In genomic region chr17:36825525-36825924, GRCm38 (mm10) we compare ENCODE assay signal across 9 mouse cellular contexts. TPM values are rescaled to one million over a fixed set of nuclear protein-coding genes. Genes with fewer than 3 reads are reported as not detected.
DNase-seq lines count a peak whose midpoint lies in the region; ATAC-seq and TF ChIP-seq lines count a peak whose summit lies in the region.
"Had no signal": no experiment of that assay in that cellular context is flagged by ENCODE, and none has a peak within 500 bp of the region (broad histone marks: within the 10 kb centered on the region; RNA-seq: fewer than 3 reads in every experiment).

No protein-coding gene starts in this region.

- no peak overlapping the region for H3K4me3 ChIP-seq in kidney, adult 2 months (ENCODE audit: insufficient read depth, low read depth, low read length)
- no peak overlapping the region for H3K4me3 ChIP-seq in ES-Bruce4 (ENCODE audit: low read depth, low read length)
- H3K4me3 ChIP-seq: neural tube, embryonic 12.5 days had no signal

- ATAC-seq in erythroblast, adult 5-6 weeks (replicated peaks; ENCODE audit: low FRiP score, poor library complexity, severe bottlenecking) = peak; percentile 62

- WGBS in kidney, adult 2 months = 22% methylated on average over 4 of the region's 4 CpGs

- no peak for TF ChIP-seq EP300 in ES-Bruce4 (IDR thresholded peaks at IDR 0.05; ENCODE audit: insufficient read depth, low read depth, low read length)

- H3K27me3 ChIP-seq in kidney, adult 2 months (replicated peaks; ENCODE audit: control insufficient read depth, insufficient read depth, low read length) = no peaks in the 10 kb centered on the region
- H3K27me3 ChIP-seq in ES-Bruce4 (ENCODE audit: control insufficient read depth, insufficient read depth, low read length, poor library complexity, severe bottlenecking) = no peaks in the 10 kb centered on the region
- H3K27me3 ChIP-seq: neural tube, embryonic 12.5 days had no signal

- no peaks in the 10 kb centered on the region for H3K36me3 ChIP-seq in kidney, adult 2 months (ENCODE audit: control insufficient read depth, insufficient read depth, low read length)
- H3K36me3 ChIP-seq in ES-Bruce4 (ENCODE audit: control insufficient read depth, insufficient read depth, low read length, poor library complexity, severe bottlenecking) = no peaks in the 10 kb centered on the region
- H3K36me3 ChIP-seq: neural tube, embryonic 12.5 days had no signal

- H3K27ac ChIP-seq in kidney, adult 2 months (ENCODE audit: insufficient read depth, low read depth, low read length) = no peak overlapping the region
- no peak overlapping the region for H3K27ac ChIP-seq in ES-Bruce4 (ENCODE audit: insufficient read depth, low read length)
- H3K27ac ChIP-seq: neural tube, embryonic 12.5 days had no signal

- TF ChIP-seq CTCF in kidney, adult 2 months (conservative IDR thresholded peaks at IDR 0.05; ENCODE audit: insufficient read depth, insufficient read length, low read depth, low read length) = 0 out of 2 replicates have a peak, but pooled peaks have one; percentile 15
- peak; percentile 24 for TF ChIP-seq CTCF in ES-Bruce4 (IDR thresholded peaks at IDR 0.05; ENCODE audit: low read depth, low read length)

- DNase-seq in kidney, adult 2 months = no peak
- no peak for DNase-seq in kidney, postnatal 10 days
- DNase-seq in natural killer cell, adult 2 months (ENCODE audit: low spot score in 2 of 2) = peak; percentile 20 to 53
- DNase-seq in adrenal gland, adult 8-10 months = no peak
- no peak for DNase-seq in kidney, adult 8-10 months
- no peak for DNase-seq in heart, adult 18-20 months

- no peak for TF ChIP-seq POLR2A in kidney, adult 2 months (IDR thresholded peaks at IDR 0.05; ENCODE audit: low read depth, low read length)
- TF ChIP-seq POLR2A in ES-Bruce4 (IDR thresholded peaks at IDR 0.05; ENCODE audit: insufficient read depth, low read length) = no peak

- no peaks in the 10 kb centered on the region for H3K4me1 ChIP-seq in kidney, adult 2 months (ENCODE audit: control insufficient read depth, insufficient read depth, low read length)
- no peaks in the 10 kb centered on the region for H3K4me1 ChIP-seq in ES-Bruce4 (ENCODE audit: control insufficient read depth, insufficient read depth, low read length)
- H3K4me1 ChIP-seq: neural tube, embryonic 12.5 days had no signal

- no peak overlapping the region for H3K9ac ChIP-seq in ES-Bruce4 (ENCODE audit: low read depth, poor library complexity, severe bottlenecking)
- H3K9ac ChIP-seq: neural tube, embryonic 12.5 days had no signal

- no peaks in the 10 kb centered on the region for H3K9me3 ChIP-seq in ES-Bruce4 (replicated peaks; ENCODE audit: control insufficient read depth, insufficient read depth, low read length, poor library complexity, severe bottlenecking)
- H3K9me3 ChIP-seq: neural tube, embryonic 12.5 days had no signal

RNA-seq across cellular contexts. Expression of gene Trim26, which starts 11.4 kb away (rescaled TPM):
- 27.2 and 30.4 TPM in 2 replicates for polyA plus RNA-seq in kidney, adult 2 months (2012; rRNA removed)
- polyA plus RNA-seq in ES-Bruce4 (2011; ENCODE audit: insufficient read depth, insufficient read length, low read depth, missing spikeins) = 46.2 and 53.2 TPM in 2 replicates
- total RNA-seq in erythroblast, adult 5-6 weeks (2015; ENCODE audit: low replicate concordance) = 88.8 and 93.2 TPM in 2 replicates
- total RNA-seq in erythroblast, adult 5-6 weeks (2017; ENCODE audit: low replicate concordance) = 63.6 and 65.4 TPM in 2 replicates
- 10 to 100 TPM; 60.6 to 88.8 (median 74.4) TPM for total RNA-seq in adrenal gland, adult 8-10 months (2022)
- total RNA-seq in heart, adult 18-20 months (2021) = 10 to 100 TPM; 17.8 to 18.5 TPM

RNA-seq across cellular contexts. Expression of gene H2-M10.6, which starts 13.6 kb away (rescaled TPM):
- polyA plus RNA-seq in kidney, adult 2 months (2012; rRNA removed) = not detected in 2 replicates
- polyA plus RNA-seq in ES-Bruce4 (2011; ENCODE audit: insufficient read depth, insufficient read length, low read depth, missing spikeins) = not detected in 2 replicates
- not detected in 2 replicates for total RNA-seq in erythroblast, adult 5-6 weeks (2015; ENCODE audit: low replicate concordance)
- not detected in 2 replicates for total RNA-seq in erythroblast, adult 5-6 weeks (2017; ENCODE audit: low replicate concordance)
- not detected for total RNA-seq in adrenal gland, adult 8-10 months (2022)
- total RNA-seq in heart, adult 18-20 months (2021) = not detected
- polyA plus RNA-seq: neural tube, embryonic 12.5 days had no signal

RNA-seq across cellular contexts. Expression of gene Trim15, which starts 41.5 kb away (rescaled TPM):
- polyA plus RNA-seq in kidney, adult 2 months (2012; rRNA removed) = 0.22 and 0.38 TPM in 2 replicates
- not detected in 2 replicates for polyA plus RNA-seq in ES-Bruce4 (2011; ENCODE audit: insufficient read depth, insufficient read length, low read depth, missing spikeins)
- not detected in 2 replicates for total RNA-seq in erythroblast, adult 5-6 weeks (2015; ENCODE audit: low replicate concordance)
- 0.70 and 2.5 TPM in 2 replicates for total RNA-seq in erythroblast, adult 5-6 weeks (2017; ENCODE audit: low replicate concordance)
- under 1 TPM in 1 of 4 experiments, not detected in 3; 0.24 TPM for total RNA-seq in adrenal gland, adult 8-10 months (2022)
- not detected for total RNA-seq in heart, adult 18-20 months (2021)

RNA-seq across cellular contexts. Expression of gene Trim10, which starts 43.8 kb away (rescaled TPM):
- polyA plus RNA-seq in kidney, adult 2 months (2012; rRNA removed) = 0.11 TPM in 1 of 2 replicates, not detected in the other
- not detected in 2 replicates for polyA plus RNA-seq in ES-Bruce4 (2011; ENCODE audit: insufficient read depth, insufficient read length, low read depth, missing spikeins)
- total RNA-seq in erythroblast, adult 5-6 weeks (2015; ENCODE audit: low replicate concordance) = 592 TPM in 2 replicates
- total RNA-seq in erythroblast, adult 5-6 weeks (2017; ENCODE audit: low replicate concordance) = 1,227 and 1,601 TPM in 2 replicates
- total RNA-seq in adrenal gland, adult 8-10 months (2022) = under 1 TPM in 1 of 4 experiments, not detected in 3; 0.17 TPM
- total RNA-seq in heart, adult 18-20 months (2021) = under 1 TPM; 0.33 to 0.35 TPM

RNA-seq across cellular contexts. Expression of gene H2-M10.5, which starts 52.8 kb away (rescaled TPM):
- polyA plus RNA-seq in kidney, adult 2 months (2012; rRNA removed) = not detected in 2 replicates
- not detected in 2 replicates for polyA plus RNA-seq in ES-Bruce4 (2011; ENCODE audit: insufficient read depth, insufficient read length, low read depth, missing spikeins)
- total RNA-seq in erythroblast, adult 5-6 weeks (2015; ENCODE audit: low replicate concordance) = not detected in 2 replicates
- not detected in 2 replicates for total RNA-seq in erythroblast, adult 5-6 weeks (2017; ENCODE audit: low replicate concordance)
- not detected for total RNA-seq in adrenal gland, adult 8-10 months (2022)
- not detected for total RNA-seq in heart, adult 18-20 months (2021)
- polyA plus RNA-seq: neural tube, embryonic 12.5 days had no signal

Comparison
In these comparisons a context has a peak if more than half of its experiments do, and no peak if none do; other contexts are left out.
1. DNase-seq: peak in natural killer cell, adult 2 months (2 of 2); none in kidney, adult 2 months (single experiment), kidney, postnatal 10 days (single experiment), adrenal gland, adult 8-10 months (single experiment), kidney, adult 8-10 months (0 of 2) and heart, adult 18-20 months (0 of 2).